Mouse (Mus musculus): ENCODE results near the gene Rnasel.

Rnasel gene

DNA sequence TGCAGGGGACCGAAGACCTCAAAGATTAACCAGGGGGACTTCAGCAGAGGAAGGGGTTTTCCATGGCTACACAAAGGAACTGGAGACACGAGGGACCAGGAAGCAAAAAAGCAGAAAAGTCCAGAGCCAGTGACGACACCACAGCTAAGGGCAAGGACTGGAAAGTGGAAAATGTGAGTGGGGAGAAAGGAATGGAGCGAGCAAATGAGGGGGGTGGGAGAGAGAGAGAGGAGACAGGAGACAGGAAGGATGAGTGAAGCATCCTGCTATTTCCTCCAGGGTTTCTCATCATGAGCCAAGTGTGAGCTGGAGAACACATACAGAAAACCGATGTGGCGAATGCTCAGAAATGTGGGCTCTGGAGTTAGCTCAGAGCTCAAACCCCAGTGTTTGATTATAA, 13.1 kb upstream of the Rnasel start:
- ATAC-seq (ENCODE audit: low TSS enrichment): no peak

DNA sequence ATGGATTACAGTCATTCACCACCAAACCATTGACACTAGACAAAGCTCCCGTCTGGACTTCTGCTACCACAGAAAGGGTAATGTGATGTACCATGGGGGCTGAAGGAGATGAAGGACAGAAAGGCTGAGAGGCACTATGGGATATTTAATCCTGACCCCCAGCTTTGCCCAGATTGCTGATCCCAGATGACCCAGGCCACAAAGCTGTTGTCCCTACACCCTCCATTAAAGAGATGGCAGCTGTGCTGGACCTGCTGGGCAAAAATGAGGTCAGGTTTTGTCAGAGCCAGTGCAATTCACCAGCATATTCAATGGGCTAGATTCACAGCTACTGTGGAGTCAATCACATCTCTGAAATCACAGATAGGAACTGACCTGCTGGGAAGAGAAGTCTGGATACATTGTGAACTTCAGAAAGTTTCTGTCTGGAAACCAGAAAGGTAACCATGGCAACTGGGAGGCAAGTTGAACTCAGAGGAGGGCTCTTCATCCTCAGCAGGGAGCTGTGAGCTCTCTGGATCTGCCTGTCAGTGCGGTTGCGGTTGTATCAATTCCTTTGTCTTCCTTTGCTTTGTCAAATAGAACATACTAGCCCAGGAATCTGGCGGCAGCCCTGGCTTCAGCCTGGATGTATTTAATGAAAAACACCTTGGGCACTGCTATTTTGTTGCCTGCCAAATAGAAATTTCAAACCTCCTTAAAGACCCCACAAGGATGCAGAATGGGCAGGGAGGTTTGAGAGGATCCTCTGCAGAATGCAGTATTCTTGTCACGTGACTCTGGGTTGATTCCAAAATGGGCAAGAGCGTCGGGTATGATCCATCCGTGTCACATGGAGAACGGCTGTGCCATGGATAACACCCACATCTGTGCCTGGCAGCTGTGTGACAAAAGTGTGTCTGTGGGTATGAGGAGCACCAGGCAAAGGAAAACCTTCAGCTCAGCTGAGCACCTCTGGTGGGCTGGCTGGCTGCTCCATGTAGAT, 11.8 kb upstream of the Rnasel start:
- peak; percentile 38 for ATAC-seq (ENCODE audit: low TSS enrichment)

- ATAC-seq (ENCODE audit: low TSS enrichment): no peak
These were observed 9.7 kb upstream of the Rnasel start for GRCm38 (mm10) chr1:153739437-153740015.

GRCm38 (mm10) chr1:153740145-153740544, 9.1 kb upstream of the Rnasel start, which contains the start of gene Rgs16:
Gene Rgs16, plus strand, starts transcription at chr1:153740349.
- ATAC-seq (ENCODE audit: low TSS enrichment): peak; percentile 58

DNA sequence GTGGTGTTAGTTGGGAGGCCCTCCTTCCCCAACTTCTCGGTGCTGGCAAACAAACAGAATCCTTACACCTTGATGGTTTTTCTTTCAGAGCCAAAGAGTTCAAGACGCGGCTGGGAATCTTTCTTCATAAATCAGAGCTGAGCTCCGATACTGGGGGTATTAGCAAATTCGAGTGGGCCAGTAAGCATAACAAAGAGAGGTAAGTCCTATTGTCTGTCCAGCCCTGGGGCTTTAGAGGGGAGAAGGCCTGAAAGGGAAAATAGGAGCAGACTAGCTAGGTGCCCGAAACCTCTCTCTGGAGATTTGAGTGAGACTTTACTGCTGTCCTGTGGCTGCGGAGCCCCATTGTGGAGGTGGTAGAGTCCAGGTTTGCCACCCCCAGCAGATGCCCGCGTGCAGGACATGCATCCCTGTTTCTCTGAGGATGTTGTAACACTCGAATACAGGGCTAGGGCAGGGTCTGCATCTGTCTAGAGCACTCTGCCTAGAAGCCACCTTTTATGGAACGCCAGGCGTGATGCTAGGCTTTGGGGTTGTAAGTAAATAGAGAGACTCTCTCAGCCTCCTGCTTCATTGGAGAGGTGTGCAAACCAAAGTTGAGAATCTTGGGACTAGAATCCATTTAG, 8.3 kb upstream of the Rnasel start:
- no peak for ATAC-seq (ENCODE audit: low TSS enrichment)

DNA sequence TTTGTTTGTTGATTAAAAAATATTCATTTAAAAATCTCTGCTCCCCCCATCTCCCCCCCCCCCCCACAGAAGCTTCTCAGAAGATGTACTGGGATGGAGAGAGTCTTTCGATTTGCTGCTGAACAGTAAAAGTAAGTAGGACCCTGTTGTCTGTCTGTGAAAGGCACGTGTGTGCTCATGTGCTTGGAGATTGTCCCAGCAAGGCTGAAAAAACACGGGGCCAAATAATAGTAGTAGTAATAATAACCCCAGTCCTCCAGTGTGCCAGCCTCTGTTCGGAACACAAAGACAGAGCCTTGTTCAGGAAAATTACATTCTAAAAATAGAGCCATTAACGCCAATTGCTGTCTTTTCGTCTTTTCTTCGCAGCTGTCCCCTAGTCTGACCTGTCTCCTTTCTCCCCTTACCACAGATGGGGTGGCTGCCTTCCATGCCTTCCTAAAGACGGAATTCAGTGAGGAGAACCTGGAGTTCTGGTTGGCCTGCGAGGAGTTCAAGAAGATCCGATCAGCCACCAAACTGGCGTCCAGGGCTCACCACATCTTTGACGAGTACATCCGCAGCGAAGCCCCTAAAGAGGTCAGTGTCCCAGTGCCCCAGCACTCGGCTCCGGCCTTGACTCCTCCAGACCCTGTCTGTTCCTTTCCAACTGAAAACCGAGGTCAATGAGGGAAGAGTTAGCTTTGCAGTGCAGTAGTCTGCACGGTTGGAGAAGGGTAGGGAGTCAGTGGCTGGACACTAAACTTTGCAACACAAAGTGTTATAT, 7.5 kb upstream of the Rnasel start:
- ATAC-seq (ENCODE audit: low TSS enrichment): no peak

DNA sequence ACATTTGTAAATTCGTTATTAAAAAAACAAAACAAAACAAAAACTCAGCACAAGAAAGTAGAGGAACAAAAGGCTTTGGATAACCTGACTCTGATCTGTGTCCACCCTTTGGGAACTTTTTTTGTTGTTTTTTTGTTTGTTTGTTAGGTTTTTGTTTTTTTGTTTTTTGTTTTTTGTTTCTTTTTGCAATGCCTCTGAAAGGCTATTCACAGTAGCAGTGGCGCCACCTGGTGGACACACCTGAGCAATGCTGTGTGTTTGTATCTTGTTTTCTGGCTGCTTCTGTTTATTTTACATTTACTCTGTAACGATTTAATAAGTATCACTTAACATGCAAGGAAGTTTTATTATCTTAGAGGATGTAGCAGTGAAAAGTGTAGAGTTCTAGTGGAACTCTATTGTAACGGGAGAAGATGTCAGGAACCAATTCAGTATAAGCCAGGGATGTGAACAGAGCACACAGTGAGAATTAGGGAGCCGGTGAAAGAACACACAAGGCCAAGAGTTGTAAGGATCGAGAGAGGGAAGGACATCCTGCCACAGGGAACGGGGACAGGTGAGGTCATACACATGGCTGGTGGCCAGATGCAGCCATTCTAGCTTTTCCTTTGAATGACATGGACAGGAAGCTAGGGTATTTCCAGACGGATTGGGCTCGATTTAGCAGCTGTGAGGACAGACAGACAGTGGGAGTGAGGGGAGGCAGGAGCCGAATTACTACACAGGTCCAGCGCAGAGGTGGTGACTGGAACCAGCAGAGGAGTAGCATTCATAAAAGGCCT, 6.7 kb upstream of the Rnasel start:
- no peak for ATAC-seq (ENCODE audit: low TSS enrichment)

GRCm38 (mm10) chr1:153746119-153746670, 3.0 kb upstream of the Rnasel start:
- ATAC-seq (ENCODE audit: low TSS enrichment): no peak

DNA sequence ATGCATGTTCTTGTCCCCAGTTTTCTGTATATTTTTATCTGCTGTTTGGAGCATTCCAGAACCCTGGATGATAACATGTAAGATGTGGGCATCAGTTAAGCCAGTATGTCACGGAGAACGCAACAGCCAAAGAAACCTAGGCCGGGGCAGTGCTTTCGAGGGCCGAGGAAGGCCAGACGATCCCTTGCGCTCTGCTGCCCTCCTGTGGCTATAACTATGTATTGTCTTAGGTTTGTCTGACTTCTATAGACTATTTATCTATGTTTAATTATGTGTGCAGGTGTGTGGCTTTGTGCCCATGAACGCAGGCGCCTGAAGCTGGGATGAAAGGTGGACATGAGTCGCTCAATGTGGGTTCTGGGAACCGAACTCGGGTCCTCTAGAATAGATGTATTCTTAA, 2.5 kb upstream of the Rnasel start:
- ATAC-seq (ENCODE audit: low TSS enrichment): peak; percentile 45

DNA sequence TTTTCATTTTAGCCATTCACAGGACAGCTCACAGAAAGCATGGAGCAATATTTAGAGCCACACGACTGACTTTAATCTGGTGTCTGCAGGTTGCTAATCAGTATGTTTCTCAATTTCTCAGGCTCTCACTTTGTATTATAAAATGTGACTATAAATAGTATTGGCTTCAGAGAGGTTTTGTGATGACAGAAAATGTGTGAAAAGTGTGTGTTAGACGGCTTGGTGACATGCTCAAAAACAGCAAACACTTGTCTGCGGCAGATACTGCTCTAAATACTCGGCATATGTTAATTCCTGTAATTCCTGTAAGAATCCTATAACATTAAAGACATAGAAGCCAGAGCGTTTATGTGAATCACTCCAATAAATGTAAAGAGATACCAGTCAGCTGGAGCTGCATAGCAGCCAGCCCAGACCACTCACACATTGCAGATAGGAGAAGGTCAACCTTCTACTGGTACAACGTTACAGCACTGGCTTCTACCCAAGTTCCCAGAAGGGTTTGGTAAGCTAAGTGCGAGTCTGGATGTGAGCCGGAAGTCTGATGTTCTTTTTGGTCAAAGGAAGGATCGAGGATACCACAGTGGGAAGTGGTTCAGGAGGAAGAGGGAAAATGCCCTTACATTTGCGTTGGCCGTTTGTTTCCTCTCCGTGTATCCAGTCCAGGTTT, 1.2 kb upstream of the Rnasel start:
- no peak for ATAC-seq (ENCODE audit: low TSS enrichment)

GRCm38 (mm10) chr1:153748549-153748948, 677 bp upstream of the Rnasel start:
- ATAC-seq (ENCODE audit: low TSS enrichment): no peak

- ATAC-seq (ENCODE audit: low TSS enrichment): no peak
These were observed 828 bp downstream of the Rnasel start for GRCm38 (mm10) chr1:153750054-153750453.

DNA sequence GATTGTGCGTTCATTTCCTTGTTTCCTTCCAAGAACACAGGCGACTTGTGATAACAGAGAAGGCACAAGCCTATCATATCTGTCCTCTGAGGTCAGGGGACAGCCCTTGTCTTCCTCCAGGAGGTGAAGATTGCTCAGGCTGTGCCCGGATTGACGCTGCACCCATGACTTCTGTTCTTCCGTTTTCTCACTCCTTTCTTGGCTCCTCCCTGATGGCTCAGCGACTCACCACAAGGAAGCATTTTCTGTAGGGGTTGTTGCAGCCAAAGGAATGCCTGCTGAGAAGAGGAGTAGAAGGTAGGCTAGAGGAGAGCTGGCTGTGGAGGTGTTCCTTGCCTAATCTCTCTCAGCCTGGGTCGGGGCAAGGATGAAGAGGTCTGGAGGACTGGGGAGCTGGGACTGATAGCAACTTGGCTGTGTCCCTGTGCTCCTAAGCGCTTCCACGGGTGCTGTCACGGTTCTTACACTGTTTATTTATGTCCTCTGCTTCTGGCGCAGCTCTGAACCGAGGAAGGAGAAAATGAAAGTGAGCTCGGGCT, 2.6 kb downstream of the Rnasel start:
- peak; percentile 80 for ATAC-seq (ENCODE audit: low TSS enrichment)

- ATAC-seq (ENCODE audit: low TSS enrichment): no peak; the same call in 1 of the 2 replicates
These were observed 3.3 kb downstream of the Rnasel start for GRCm38 (mm10) chr1:153752521-153752920.

GRCm38 (mm10) chr1:153753725-153754464, 4.7 kb downstream of the Rnasel start:
- ATAC-seq (ENCODE audit: low TSS enrichment): no peak

GRCm38 (mm10) chr1:153764136-153764535, 14.9 kb downstream of the Rnasel start:
- peak; percentile 61; the same call in 1 of the 2 replicates for ATAC-seq (ENCODE audit: low TSS enrichment)

- ATAC-seq (ENCODE audit: low TSS enrichment): peak; percentile 34; the same call in 1 of the 2 replicates
These were observed 17.1 kb downstream of the Rnasel start for GRCm38 (mm10) chr1:153766298-153766697.

- ATAC-seq (ENCODE audit: low TSS enrichment): no peak
These were observed 18.1 kb downstream of the Rnasel start for GRCm38 (mm10) chr1:153767281-153767680.

GRCm38 (mm10) chr1:153768465-153768864, 19.2 kb downstream of the Rnasel start:
- ATAC-seq (ENCODE audit: low TSS enrichment): no peak
